ENCODE assay signal across 9 mouse cellular contexts in the genomic region with DNA sequence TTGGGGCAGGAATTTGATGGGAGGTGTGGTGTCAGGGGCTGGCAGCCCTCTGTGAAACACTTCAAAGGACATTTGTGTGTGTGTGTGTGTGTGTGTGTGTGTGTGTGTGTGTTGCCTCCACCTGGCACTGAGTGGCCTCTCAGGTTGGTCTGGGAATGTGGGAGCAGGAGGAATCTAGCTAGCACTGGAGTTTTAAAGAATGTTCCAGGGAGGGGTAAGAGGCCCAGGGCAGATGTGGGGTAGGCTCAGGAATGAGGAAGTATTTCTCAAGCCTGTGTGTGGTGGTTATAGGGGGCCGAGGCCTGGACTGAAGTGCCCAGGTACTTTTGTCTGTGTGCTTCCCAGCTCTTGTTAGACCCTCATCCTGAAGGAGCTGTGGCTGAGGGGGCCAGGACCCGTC. TPM values are rescaled to one million over a fixed set of nuclear protein-coding genes. Genes with fewer than 3 reads are reported as not detected.
A peak's percentile ranks its signal among the peaks of the same experiment; 100 is the strongest.
DNase-seq lines count a peak whose midpoint lies in the region; ATAC-seq and TF ChIP-seq lines count a peak whose summit lies in the region.
"Had no signal": no experiment of that assay in that cellular context is flagged by ENCODE, and none has a peak within 500 bp of the region (broad histone marks: within the 10 kb centered on the region; RNA-seq: fewer than 3 reads in every experiment).

Gene Krt7, plus strand, starts transcription at position 269 of the 400 bp plus-strand sequence.

- no peaks in the 10 kb centered on the region for H3K9me3 ChIP-seq in ES-Bruce4 (replicated peaks; ENCODE audit: control insufficient read depth, insufficient read depth, low read length, poor library complexity, severe bottlenecking)
- H3K9me3 ChIP-seq in lung, embryonic 14.5 days (ENCODE audit: low read depth, low read length): no peaks in the 10 kb centered on the region
- H3K9me3 ChIP-seq in forebrain, embryonic 14.5 days (replicated peaks; ENCODE audit: control insufficient read depth, low read length): no peaks in the 10 kb centered on the region
- H3K9me3 ChIP-seq: liver, embryonic 15.5 days had no signal

- no peak within 1 kb of the TSS for H3K9ac ChIP-seq in ES-Bruce4 (ENCODE audit: low read depth, poor library complexity, severe bottlenecking)
- peak within 1 kb of the TSS; percentile 53 for H3K9ac ChIP-seq in lung, embryonic 14.5 days
- no peak within 1 kb of the TSS for H3K9ac ChIP-seq in forebrain, embryonic 14.5 days (ENCODE audit: low read length)
- H3K9ac ChIP-seq: liver, embryonic 15.5 days had no signal

- no peak for TF ChIP-seq CTCF in ES-Bruce4 (IDR thresholded peaks at IDR 0.05; ENCODE audit: low read depth, low read length)
- no peak for TF ChIP-seq CTCF in kidney, adult 2 months (conservative IDR thresholded peaks at IDR 0.05; ENCODE audit: insufficient read depth, insufficient read length, low read depth, low read length)
- no peak for TF ChIP-seq CTCF in lung, embryonic 14.5 days (IDR thresholded peaks at IDR 0.05; ENCODE audit: low read depth)

- 32% methylated on average over 2 of the region's 2 CpGs for WGBS in kidney, adult 2 months
- 13% methylated on average over 2 of the region's 2 CpGs for WGBS in lung, embryonic 14.5 days
- 52% methylated on average over 2 of the region's 2 CpGs for WGBS in forebrain, embryonic 14.5 days

- no peak for TF ChIP-seq POLR2A in ES-Bruce4 (IDR thresholded peaks at IDR 0.05; ENCODE audit: insufficient read depth, low read length)
- TF ChIP-seq POLR2A in kidney, adult 2 months (IDR thresholded peaks at IDR 0.05; ENCODE audit: low read depth, low read length): peak; percentile 18

- no peak within 1 kb of the TSS; the same call in 1 of the 2 replicates for H3K4me3 ChIP-seq in ES-Bruce4 (ENCODE audit: low read depth, low read length)
- peak within 1 kb of the TSS; percentile 59 for H3K4me3 ChIP-seq in kidney, adult 2 months (ENCODE audit: insufficient read depth, low read depth, low read length)
- H3K4me3 ChIP-seq in lung, embryonic 14.5 days (ENCODE audit: low read depth, low read length): peak within 1 kb of the TSS; percentile 40
- no peak within 1 kb of the TSS for H3K4me3 ChIP-seq in forebrain, embryonic 14.5 days (ENCODE audit: low read depth, low read length)
- H3K4me3 ChIP-seq: liver, embryonic 15.5 days had no signal

- H3K4me2 ChIP-seq in lung, embryonic 14.5 days: peak within 1 kb of the TSS; percentile 58
- H3K4me2 ChIP-seq in forebrain, embryonic 14.5 days (ENCODE audit: low read length): no peak within 1 kb of the TSS
- H3K4me2 ChIP-seq: liver, embryonic 15.5 days had no signal

- no peaks in the 10 kb centered on the region; the same call in 1 of the 2 replicates for H3K27me3 ChIP-seq in ES-Bruce4 (ENCODE audit: control insufficient read depth, insufficient read depth, low read length, poor library complexity, severe bottlenecking)
- no peaks in the 10 kb centered on the region for H3K27me3 ChIP-seq in kidney, adult 2 months (replicated peaks; ENCODE audit: control insufficient read depth, insufficient read depth, low read length)
- H3K27me3 ChIP-seq in lung, embryonic 14.5 days (ENCODE audit: insufficient read depth, low read length): peaks cover 8% of the 10 kb centered on the region; the same call in 1 of the 2 replicates
- 0 out of 2 replicates have a peak, but pooled peaks cover 14% of the 10 kb centered on the region for H3K27me3 ChIP-seq in forebrain, embryonic 14.5 days (replicated peaks; ENCODE audit: control insufficient read depth, insufficient read depth, low read length)

- no peak for TF ChIP-seq EP300 in ES-Bruce4 (IDR thresholded peaks at IDR 0.05; ENCODE audit: insufficient read depth, low read depth, low read length)

- no peaks in the 10 kb centered on the region for H3K36me3 ChIP-seq in ES-Bruce4 (ENCODE audit: control insufficient read depth, insufficient read depth, low read length, poor library complexity, severe bottlenecking)
- no peaks in the 10 kb centered on the region for H3K36me3 ChIP-seq in kidney, adult 2 months (ENCODE audit: control insufficient read depth, insufficient read depth, low read length)
- no peaks in the 10 kb centered on the region for H3K36me3 ChIP-seq in lung, embryonic 14.5 days (ENCODE audit: insufficient read depth)
- no peaks in the 10 kb centered on the region for H3K36me3 ChIP-seq in forebrain, embryonic 14.5 days (ENCODE audit: control insufficient read depth, insufficient read depth, low read length)
- H3K36me3 ChIP-seq: liver, embryonic 15.5 days had no signal

- peak; percentile 86 for ATAC-seq in lung, embryonic 14.5 days (ENCODE audit: insufficient read depth)
- no peak for ATAC-seq in forebrain, embryonic 14.5 days

- peaks cover 5% of the 10 kb centered on the region for H3K4me1 ChIP-seq in ES-Bruce4 (ENCODE audit: control insufficient read depth, insufficient read depth, low read length)
- peaks cover 3% of the 10 kb centered on the region; the same call in 1 of the 2 replicates for H3K4me1 ChIP-seq in kidney, adult 2 months (ENCODE audit: control insufficient read depth, insufficient read depth, low read length)
- H3K4me1 ChIP-seq in lung, embryonic 14.5 days (ENCODE audit: insufficient read depth): peaks cover 7% of the 10 kb centered on the region; the same call in 1 of the 2 replicates
- H3K4me1 ChIP-seq in forebrain, embryonic 14.5 days (ENCODE audit: control insufficient read depth, insufficient read depth, low read length): no peaks in the 10 kb centered on the region
- H3K4me1 ChIP-seq: liver, embryonic 15.5 days had no signal

- no peak within 1 kb of the TSS for H3K27ac ChIP-seq in ES-Bruce4 (ENCODE audit: insufficient read depth, low read length)
- peak within 1 kb of the TSS; percentile 97 for H3K27ac ChIP-seq in kidney, adult 2 months (ENCODE audit: insufficient read depth, low read depth, low read length)
- peak within 1 kb of the TSS; percentile 85 for H3K27ac ChIP-seq in lung, embryonic 14.5 days (ENCODE audit: low read depth)
- H3K27ac ChIP-seq in forebrain, embryonic 14.5 days (ENCODE audit: low read depth, low read length): no peak within 1 kb of the TSS
- H3K27ac ChIP-seq: liver, embryonic 15.5 days had no signal

- DNase-seq in 416B (ENCODE audit: low read depth): peak; percentile 32
- DNase-seq in kidney, adult 2 months: peak; percentile 77
- DNase-seq in lung, embryonic 14.5 days: peak; percentile 59
- DNase-seq in forebrain, embryonic 14.5 days (ENCODE audit: low spot score): no peak
- DNase-seq in left cerebral cortex, adult 9 months (ENCODE audit: low spot score in 2 of 2): no peak
- DNase-seq in embryo, embryonic 9.5 days (ENCODE audit: extremely low spot score): no peak
- DNase-seq: cerebellum, postnatal 14 days had no signal

RNA-seq across cellular contexts. Expression of gene Krt7, which starts in this region (rescaled TPM):
- 30.7 and 36.4 TPM in 2 replicates for polyA plus RNA-seq in ES-Bruce4 (2011; ENCODE audit: insufficient read depth, insufficient read length, low read depth, missing spikeins)
- polyA plus RNA-seq in kidney, adult 2 months (2012; rRNA removed): 50.9 and 57.3 TPM in 2 replicates
- polyA plus RNA-seq in lung, embryonic 14.5 days (2014; fragmentation: Nextera tagmentation; extraction: Ambion mirVana): 108 and 114 TPM in 2 replicates
- 0.66 and 0.75 TPM in 2 replicates for polyA plus RNA-seq in forebrain, embryonic 14.5 days (2014; fragmentation: Nextera tagmentation; extraction: Ambion mirVana)

Comparison
In these comparisons a context has a peak if more than half of its experiments do, and no peak if none do; other contexts are left out.
1. RNA of gene Krt7 (polyA plus RNA-seq): 108 to 114 TPM in lung, embryonic 14.5 days, 50.9 to 57.3 TPM in kidney, adult 2 months and 30.7 to 36.4 TPM in ES-Bruce4; 0.66 to 0.75 TPM in forebrain, embryonic 14.5 days; every median in the first group is over 10 times any median in the second.
2. DNase-seq: peak in 416B (single experiment), kidney, adult 2 months (single experiment) and lung, embryonic 14.5 days (single experiment); none in forebrain, embryonic 14.5 days (single experiment), left cerebral cortex, adult 9 months (0 of 2) and embryo, embryonic 9.5 days (single experiment).
3. H3K27ac ChIP-seq: peak in kidney, adult 2 months (single experiment) and lung, embryonic 14.5 days (single experiment); none in ES-Bruce4 (single experiment) and forebrain, embryonic 14.5 days (single experiment).
4. H3K4me3 ChIP-seq: peak in kidney, adult 2 months (single experiment) and lung, embryonic 14.5 days (single experiment); none in ES-Bruce4 (single experiment) and forebrain, embryonic 14.5 days (single experiment).